Mouse (Mus musculus) heart, adult 2 months (tissue): ENCODE measurements at regions not wholly inside any gene's neighbourhood (a gene's known extent, or its start where the extent isn't known, plus 50 kb on each side); places are given as distances from the start of the nearest gene placed in this dataset.

Experiments used
- CTCF ChIP-seq: fragments of 200-600 bp; IDR thresholded peaks from 2 replicates; pipeline ENCODE4 v1.8.1; 2022; ENCODE audit warnings: antibody characterized with exemption, mild to moderate bottlenecking, moderate library complexity
- EP300 ChIP-seq: fragments of 200-500 bp; IDR thresholded peaks from 2 replicates; pipeline ENCODE4 v1.6.1; 2011; ENCODE audit warnings: low read depth, low read length, control low read depth; ENCODE audit not compliant: insufficient read depth
- POLR2A ChIP-seq: fragments of 200-500 bp; IDR thresholded peaks from 2 replicates; pipeline ENCODE4 v1.6.1; 2011; ENCODE audit warnings: mild to moderate bottlenecking, low read depth, low read length, control low read depth; ENCODE audit not compliant: insufficient read depth

DNA sequence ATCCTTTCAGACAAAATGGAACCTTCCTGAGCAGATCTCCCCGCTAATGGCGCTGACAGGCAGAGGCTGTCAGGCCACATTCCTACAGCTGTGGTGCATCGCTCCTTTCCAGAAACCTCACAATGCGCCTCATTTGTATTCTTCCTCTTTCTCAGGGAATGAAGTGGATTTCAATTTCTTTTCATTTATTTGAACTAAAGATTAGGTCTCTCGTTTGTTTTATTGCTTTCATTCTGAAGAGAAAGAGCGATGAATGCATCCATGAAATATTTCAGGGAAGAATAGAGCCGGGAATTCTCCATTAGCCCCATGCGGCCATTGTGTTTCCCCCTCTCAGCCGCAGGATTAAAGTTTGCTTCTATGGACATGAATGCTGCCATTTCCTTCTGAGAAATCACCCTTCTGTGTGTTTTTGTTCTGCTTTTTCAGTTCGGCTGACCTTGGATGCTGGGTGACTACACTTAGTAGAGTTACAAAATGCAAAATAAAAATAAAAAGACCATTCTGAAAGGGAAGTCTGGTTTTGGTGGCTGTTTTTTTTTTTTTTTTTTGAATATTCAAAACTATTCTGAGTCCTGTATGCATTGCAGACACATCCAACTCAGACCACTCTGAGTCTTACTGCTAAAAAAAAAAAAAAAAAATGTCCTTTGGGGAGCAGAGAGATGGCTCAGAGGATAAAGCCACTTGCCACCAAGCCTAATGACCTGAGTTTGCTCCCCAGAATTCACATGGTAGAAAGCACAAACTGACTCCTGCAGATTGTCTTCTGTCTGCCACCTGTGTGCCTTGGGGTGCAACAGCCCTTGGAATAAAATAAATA is 213.7 kb downstream of the Irs2 start:
- TF ChIP-seq CTCF (no peak), POLR2A (no peak), EP300 (no peak)
